ENCODE assay signal across 17 mouse cellular contexts in the genomic region with DNA sequence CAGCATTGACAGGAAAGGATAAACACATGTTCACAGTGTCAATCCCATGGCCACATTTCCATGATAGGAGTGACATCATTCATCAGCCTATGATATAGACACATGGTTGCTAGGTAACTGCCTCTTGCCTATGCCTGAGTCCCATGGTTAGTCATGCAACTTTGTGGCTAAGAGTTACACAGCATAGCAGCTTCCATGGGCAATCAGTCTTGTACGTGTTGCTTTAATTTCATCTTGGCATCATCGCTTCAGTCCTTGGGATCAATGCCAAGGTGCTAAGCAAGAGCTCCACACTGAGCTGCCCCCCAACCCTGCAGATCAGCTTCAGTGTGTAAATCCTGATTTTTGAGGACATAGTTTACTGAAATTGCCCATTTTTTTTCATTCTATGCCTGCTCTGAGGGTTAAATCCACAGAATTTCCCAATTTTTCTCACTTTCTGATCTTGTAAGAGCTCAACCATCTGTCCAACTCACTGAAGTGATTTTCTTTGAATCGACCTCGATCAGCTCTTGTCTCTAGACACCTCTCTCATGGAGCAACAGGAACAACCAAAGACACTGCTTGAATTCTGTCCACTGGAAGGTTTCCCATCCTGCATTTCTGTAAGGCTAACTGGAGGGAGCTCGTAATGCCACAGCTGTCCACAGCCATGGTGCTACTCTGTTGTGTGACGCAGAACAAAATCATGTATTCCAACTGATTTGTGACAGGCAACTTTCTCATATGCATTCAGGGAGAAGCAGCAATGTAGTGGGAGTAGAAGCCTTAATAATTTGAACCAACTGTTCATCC.
DNase-seq lines count a peak whose midpoint lies in the region; ATAC-seq and TF ChIP-seq lines count a peak whose summit lies in the region.
"Had no signal": no experiment of that assay in that cellular context is flagged by ENCODE, and none has a peak within 500 bp of the region (broad histone marks: within the 10 kb centered on the region; RNA-seq: fewer than 3 reads in every experiment).

No protein-coding gene starts in this region.

- TF ChIP-seq CTCF in hindbrain, postnatal 0 days (IDR thresholded peaks at IDR 0.05; ENCODE audit: low read depth): no peak
- no peak for TF ChIP-seq CTCF in lung, postnatal 0 days (IDR thresholded peaks at IDR 0.05)

- H3K36me3 ChIP-seq in hindbrain, postnatal 0 days (ENCODE audit: insufficient read depth, low read length): no peaks in the 10 kb centered on the region
- no peaks in the 10 kb centered on the region for H3K36me3 ChIP-seq in hindbrain, embryonic 12.5 days
- no peaks in the 10 kb centered on the region for H3K36me3 ChIP-seq in lung, postnatal 0 days (ENCODE audit: insufficient read depth, low read length)
- H3K36me3 ChIP-seq: heart, embryonic 15.5 days; hindbrain, embryonic 10.5 days; limb, embryonic 13.5 days had no signal

- peaks cover 5% of the 10 kb centered on the region; the same call in 1 of the 2 replicates for H3K9me3 ChIP-seq in hindbrain, postnatal 0 days (ENCODE audit: low read length)
- H3K9me3 ChIP-seq in hindbrain, embryonic 12.5 days (replicated peaks): no peaks in the 10 kb centered on the region
- H3K9me3 ChIP-seq in lung, postnatal 0 days (ENCODE audit: low read length): no peaks in the 10 kb centered on the region
- H3K9me3 ChIP-seq: heart, embryonic 15.5 days had no signal

- no peak overlapping the region for H3K27ac ChIP-seq in hindbrain, postnatal 0 days
- no peak overlapping the region for H3K27ac ChIP-seq in hindbrain, embryonic 12.5 days
- no peak overlapping the region for H3K27ac ChIP-seq in lung, postnatal 0 days (ENCODE audit: low read length)
- H3K27ac ChIP-seq: heart, embryonic 15.5 days; hindbrain, embryonic 10.5 days; limb, embryonic 13.5 days had no signal

- no peaks in the 10 kb centered on the region for H3K4me1 ChIP-seq in hindbrain, postnatal 0 days (ENCODE audit: insufficient read depth, low read length)
- no peaks in the 10 kb centered on the region for H3K4me1 ChIP-seq in hindbrain, embryonic 12.5 days
- H3K4me1 ChIP-seq in lung, postnatal 0 days (ENCODE audit: insufficient read depth, low read depth, low read length): no peaks in the 10 kb centered on the region
- H3K4me1 ChIP-seq: heart, embryonic 15.5 days; limb, embryonic 13.5 days had no signal

- H3K9ac ChIP-seq in hindbrain, postnatal 0 days (replicated peaks; ENCODE audit: low read length): no peak overlapping the region
- no peak overlapping the region for H3K9ac ChIP-seq in hindbrain, embryonic 12.5 days
- no peak overlapping the region for H3K9ac ChIP-seq in lung, postnatal 0 days (replicated peaks; ENCODE audit: low read depth)
- H3K9ac ChIP-seq: heart, embryonic 15.5 days; limb, embryonic 13.5 days had no signal

- H3K27me3 ChIP-seq in hindbrain, postnatal 0 days (ENCODE audit: insufficient read depth, low read length): no peaks in the 10 kb centered on the region
- no peaks in the 10 kb centered on the region for H3K27me3 ChIP-seq in hindbrain, embryonic 12.5 days
- no peaks in the 10 kb centered on the region for H3K27me3 ChIP-seq in lung, postnatal 0 days (replicated peaks; ENCODE audit: insufficient read depth, low read length)
- H3K27me3 ChIP-seq: heart, embryonic 15.5 days; limb, embryonic 13.5 days; megakaryocyte, embryonic 14.5 days had no signal

- 0 out of 2 replicates have a peak, but pooled peaks have one; percentile 34 for TF ChIP-seq EP300 in lung, postnatal 0 days (IDR thresholded peaks at IDR 0.05)

- H3K4me2 ChIP-seq in hindbrain, postnatal 0 days (ENCODE audit: low read depth, low read length): no peak overlapping the region
- H3K4me2 ChIP-seq in hindbrain, embryonic 12.5 days (replicated peaks): no peak overlapping the region
- H3K4me2 ChIP-seq in lung, postnatal 0 days (replicated peaks; ENCODE audit: low read depth, low read length): no peak overlapping the region
- H3K4me2 ChIP-seq: heart, embryonic 15.5 days; limb, embryonic 13.5 days had no signal

- ATAC-seq in hindbrain, postnatal 0 days: peak; percentile 73
- no peak for ATAC-seq in hindbrain, embryonic 12.5 days (ENCODE audit: low FRiP score)
- ATAC-seq in lung, postnatal 0 days: peak; percentile 7

- peak; percentile 60 to 63 for DNase-seq in cerebellum, postnatal 14 days
- DNase-seq in cerebellum, adult 9-10 months: no peak
- peak; percentile 71 for DNase-seq in hindbrain, postnatal 0 days (ENCODE audit: low spot score)
- DNase-seq in lung, postnatal 0 days (ENCODE audit: low spot score): peak; percentile 54
- no peak for DNase-seq in lung, postnatal 14 days
- DNase-seq in brain, adult 2 months (ENCODE audit: low read depth, low spot score): peak; percentile 41
- DNase-seq: cerebellum, adult 18-20 months; embryo, embryonic 11 days; kidney, adult 11 months; kidney, postnatal 14 days; retina, postnatal 1 day; thymus, adult 18-20 months had no signal

- H3K4me3 ChIP-seq in hindbrain, postnatal 0 days (ENCODE audit: low read length): no peak overlapping the region
- no peak overlapping the region for H3K4me3 ChIP-seq in hindbrain, embryonic 12.5 days
- no peak overlapping the region for H3K4me3 ChIP-seq in lung, postnatal 0 days (ENCODE audit: low read depth, low read length)
- H3K4me3 ChIP-seq: heart, embryonic 15.5 days; hindbrain, embryonic 10.5 days; limb, embryonic 13.5 days; megakaryocyte, embryonic 14.5 days had no signal

- WGBS in hindbrain, postnatal 0 days: 54% methylated on average over 6 of the region's 6 CpGs
- 90% methylated on average over 6 of the region's 6 CpGs for WGBS in hindbrain, embryonic 12.5 days
- 55% methylated on average over 6 of the region's 6 CpGs for WGBS in lung, postnatal 0 days

Comparison
In these comparisons a context has a peak if more than half of its experiments do, and no peak if none do; other contexts are left out.
1. DNase-seq: peak in cerebellum, postnatal 14 days (2 of 2), hindbrain, postnatal 0 days (single experiment), lung, postnatal 0 days (single experiment) and brain, adult 2 months (single experiment); none in cerebellum, adult 9-10 months (single experiment) and lung, postnatal 14 days (single experiment).